Mouse (Mus musculus): ENCODE measurements around the gene Ccdc106. TPM values are rescaled to one million over a fixed set of nuclear protein-coding genes. Genes with fewer than 3 reads are reported as not detected.

The Ccdc106 gene
- 0.23 TPM for total RNA-seq (2023)

DNA sequence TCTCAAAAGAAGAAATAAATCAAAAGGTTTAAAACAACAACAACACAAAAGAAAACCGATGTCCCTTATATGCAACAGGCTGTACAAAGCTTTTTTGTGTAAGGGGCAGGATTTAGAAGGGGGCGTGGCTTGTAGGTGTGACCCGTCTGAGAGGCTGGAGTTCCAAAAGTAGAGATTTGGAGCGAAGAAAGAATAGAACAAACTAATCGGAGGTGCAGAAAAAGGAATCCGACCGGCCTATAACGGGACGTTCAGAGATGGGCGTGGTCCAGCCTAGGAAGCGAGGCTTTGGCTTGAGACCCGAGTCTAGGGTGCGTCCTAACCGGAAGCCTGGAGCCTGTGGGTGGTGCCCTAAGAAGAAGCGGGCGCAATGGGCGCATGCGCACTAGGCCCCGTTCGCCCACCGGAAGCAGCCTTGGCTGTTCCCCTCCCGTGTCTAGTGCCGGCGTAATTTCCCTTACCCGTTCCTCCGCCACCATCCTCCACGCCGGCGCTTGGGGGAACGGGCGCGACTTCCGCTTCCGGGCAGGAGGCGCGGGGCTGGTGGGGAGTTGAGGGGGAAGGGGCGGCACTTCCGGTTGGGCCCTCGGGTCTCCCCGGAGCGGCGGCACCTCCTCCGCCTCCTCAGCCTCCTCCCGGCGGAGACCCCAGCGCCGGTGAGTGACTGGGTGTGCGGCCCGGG is at the start of gene Ccdc106, which contains the start of gene Zfp865:
Gene Ccdc106 (plus strand): TSS at position 554 of the 682 bp plus-strand sequence.
Gene Zfp865 (plus strand): TSS at position 377 of the 682 bp plus-strand sequence.

DNA sequence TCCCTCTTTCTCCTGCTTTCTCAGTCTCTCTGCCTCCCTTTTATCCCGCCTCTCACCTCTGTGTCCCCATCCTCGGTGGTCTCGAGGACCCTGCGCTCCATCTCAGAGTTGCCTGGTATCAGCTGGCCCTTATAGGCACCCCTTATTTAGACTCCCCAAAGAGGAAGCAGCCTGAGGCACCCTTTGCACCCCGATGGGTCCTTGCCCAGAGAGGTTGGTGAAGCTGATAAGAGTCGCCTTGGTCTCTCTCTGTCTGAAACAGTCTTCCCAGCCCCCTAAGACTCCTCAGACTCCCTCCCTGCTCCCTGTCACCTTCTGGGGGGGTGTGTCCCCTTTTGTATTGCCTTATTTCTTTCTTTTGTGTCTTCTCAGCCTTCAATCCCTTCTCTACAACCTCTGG is 49.3 kb upstream of the Ccdc106 start, which contains the start of gene Sbk3:
Gene Sbk3 (minus strand): TSS at position 101 of the 400 bp plus-strand sequence.

GRCm38 (mm10) chr7:4996003-4996895 is 24.1 kb upstream of the Ccdc106 start, which contains the start of gene Zfp579:
Zfp579 (minus strand) TSS chr7:4996158.

DNA sequence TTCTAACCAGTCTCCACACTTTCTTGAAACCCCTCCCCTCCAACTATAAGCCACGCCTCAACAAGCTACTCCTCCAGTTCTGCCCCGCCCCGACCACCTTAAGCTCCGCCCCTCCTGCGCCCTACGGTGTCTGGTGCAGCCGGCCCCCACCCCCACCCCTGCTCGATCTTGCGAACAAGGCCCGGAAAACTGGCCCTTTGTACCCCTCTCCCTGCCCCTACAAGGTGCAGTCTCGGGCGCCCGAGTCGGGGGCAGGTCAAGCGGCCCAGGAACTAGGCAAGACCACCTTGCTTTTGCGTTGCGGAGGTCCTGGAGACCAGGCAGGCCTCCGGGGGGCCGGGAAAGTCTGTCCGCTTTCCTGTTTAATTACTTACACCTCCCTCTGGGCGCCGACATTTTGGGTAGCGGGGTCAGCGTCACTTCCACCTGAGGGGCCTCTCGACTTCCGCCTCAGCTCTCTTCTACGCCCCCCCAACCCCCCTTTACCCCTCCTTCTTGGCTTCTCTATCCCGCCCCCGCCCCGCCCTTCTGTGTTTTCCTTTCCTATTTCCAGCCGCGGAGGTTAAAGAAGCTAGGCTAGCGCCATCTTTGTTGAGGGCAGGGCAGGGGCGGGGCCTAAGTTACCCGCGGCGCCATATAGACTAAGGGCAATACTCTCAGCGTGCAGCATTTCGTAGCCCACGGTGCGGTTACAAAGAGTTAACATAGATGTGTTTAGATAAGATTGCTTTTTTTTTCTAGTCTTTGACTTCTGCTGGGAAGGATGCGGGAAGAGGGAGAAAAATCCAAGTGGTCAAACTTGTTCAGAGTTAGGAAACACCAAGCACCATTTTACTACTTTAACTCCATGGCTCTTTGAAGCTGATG is 5.9 kb upstream of the Ccdc106 start, which contains the start of the genes Zfp524 and Fiz1:
Gene Zfp524 (plus strand): TSS at position 165 of the 867 bp plus-strand sequence.
Gene Fiz1 (minus strand): TSS at position 447 of the 867 bp plus-strand sequence.

DNA sequence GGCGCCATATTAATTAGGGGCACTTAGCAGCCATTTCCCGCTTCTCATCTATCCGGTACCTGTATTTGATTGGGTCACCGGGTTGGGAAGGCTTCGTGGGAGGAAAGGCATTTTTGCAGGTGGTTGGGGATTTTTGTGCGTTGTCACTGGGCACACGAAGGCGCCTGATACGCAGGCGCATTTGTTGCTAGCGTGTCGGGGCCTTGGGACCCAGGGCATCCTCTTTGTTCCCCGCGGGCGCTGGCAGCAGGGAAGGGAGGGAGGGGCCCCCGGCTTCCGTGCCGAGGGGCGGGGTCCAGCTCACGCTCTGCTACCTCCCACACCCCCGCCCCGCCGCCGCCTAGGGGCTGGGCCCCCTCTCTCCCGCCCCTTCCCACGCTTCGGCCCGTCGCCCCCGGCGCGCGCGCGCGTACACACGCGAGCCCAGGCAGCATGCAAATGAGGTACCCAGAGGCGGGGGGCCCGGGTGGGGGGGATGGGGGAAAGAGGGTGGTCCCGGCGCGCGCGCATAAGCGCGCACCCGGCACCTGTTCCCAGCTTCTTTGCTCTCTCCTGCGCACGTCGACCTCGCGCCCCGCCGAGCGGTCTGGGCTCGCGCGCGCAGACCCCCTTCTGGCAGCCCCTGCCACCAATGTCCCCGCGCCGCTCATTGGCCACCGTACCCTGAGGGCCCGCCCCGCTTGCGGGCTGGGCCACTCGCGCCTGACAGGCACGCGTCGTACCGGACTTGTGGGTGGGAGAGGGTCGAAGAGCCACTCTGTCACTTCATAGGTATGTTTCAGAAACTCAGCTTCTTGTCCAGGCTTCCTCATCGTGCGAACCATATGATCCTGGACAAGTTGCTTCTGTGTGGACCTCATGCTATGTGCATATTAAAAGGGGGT is 5.0 kb upstream of the Ccdc106 start, which contains the start of gene Gm44973:
Gene Gm44973 (plus strand): TSS at position 379 of the 884 bp plus-strand sequence.

GRCm38 (mm10) chr7:5033818-5034217 is 13.5 kb downstream of the Ccdc106 start, which contains the start of gene 4632433K11Rik:
4632433K11Rik (plus strand) TSS chr7:5034118.

DNA sequence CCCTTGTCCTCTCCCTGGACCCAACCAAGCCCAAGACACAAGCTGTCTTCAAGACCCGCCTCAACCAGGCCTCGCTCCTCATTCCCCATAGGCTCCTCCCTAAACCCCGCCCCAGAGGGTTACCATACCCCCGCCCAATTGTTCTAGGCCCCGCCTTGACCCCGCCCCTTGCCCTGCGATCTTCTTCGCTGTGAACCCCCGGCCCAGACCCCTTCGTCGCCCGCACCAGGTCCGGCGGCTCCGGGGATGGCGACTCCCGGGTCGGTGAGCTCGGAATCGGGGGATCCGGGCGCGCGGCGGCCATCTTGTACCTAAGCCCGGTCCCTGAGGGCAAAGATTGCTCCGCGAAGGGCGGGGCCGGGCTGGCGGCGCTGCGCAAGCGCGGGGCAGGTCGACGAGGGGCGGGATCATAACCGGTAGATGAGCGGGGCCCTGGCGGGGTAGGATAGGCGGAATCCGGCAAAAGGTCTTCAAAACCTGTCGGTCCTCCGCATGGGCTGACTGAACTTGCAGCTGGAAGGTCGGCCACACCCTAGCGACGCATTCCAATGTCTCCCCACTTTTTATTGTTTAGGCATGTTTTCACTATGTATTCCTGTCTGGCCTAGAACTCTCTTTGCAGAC is 17.9 kb downstream of the Ccdc106 start, which contains the start of gene Zfp784:
Gene Zfp784 (minus strand): TSS at position 338 of the 624 bp plus-strand sequence.

DNA sequence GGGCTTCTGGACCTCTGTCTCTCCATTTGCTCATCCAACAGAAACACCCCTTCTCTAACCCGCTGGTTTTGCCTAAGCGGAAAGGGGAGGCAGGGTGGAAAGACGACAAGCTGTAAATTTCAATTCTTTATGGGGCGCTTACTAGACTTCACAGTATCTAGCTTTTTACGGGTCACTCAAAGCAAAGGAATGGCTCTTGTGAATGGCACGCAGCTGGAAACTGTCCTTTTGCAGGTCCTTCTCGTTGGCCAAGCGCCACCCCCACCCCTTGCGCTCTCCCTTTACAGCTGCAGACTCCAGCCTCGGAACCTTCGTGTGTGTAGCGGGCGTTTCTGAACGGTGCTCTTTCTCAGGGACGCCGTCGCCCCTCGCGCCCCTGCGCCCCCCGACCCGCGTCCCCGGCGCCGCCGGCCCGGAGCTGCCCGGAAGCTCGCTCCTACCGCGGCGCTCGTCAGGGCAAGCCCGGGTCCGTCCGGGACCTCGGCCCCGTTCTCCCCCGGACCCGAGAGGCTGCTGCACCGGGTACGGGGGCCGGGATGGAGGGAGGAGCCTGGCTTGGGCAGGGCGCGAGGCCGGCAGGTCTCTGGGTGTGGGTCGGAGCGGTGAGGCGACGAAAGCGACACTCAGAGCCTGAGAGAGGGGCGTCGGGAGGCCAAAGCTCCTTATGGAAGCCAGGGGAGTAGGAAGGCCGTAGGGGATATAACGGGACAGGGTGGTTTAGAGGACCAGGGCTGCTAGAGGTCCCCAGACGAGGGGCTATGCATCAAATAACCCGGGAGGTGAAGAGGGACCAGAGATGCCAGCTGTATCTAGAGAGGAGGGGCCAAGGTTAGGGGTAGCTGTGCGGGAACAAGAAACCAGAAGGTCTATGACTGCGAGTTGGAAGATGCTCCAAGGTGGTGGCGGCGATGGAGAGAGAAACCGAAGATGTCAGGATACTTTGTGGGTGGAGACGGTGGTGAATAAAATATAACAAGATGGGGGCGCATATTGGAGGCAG is 31.1 kb downstream of the Ccdc106 start, which contains the start of gene Zfp580:
Gene Zfp580 (plus strand): TSS at position 346 of the 1,000 bp plus-strand sequence.

DNA sequence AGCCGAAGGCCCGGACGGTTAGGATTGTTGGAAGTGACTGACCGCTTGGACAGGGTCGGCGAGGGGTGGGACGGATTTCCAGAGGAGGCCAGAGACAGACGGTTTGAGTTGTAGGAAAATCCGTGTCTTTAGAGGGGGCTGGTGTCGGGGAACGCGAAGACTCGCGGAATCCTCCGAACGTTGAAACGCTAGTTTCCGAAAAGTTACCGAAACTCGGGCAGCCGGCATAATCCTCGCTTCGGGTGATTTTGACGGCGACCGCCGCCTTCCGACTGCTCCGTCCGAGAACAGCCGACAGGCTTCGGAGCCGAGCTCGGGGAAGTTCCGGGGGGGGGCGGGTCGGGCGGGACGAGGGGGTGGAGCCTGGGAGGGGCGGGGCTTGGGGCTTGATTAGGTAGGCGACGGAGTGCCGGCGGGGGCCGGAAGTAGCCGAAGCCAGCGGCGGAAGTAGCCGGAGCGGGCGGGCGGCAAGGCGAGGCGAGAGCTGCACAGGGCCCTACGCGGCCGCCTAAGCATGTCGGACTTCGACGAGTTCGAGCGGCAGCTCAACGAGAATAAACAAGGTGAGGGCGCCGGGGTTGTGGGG is 41.5 kb downstream of the Ccdc106 start, which contains the start of gene U2af2:
Gene U2af2 (plus strand): TSS at position 370 of the 586 bp plus-strand sequence.

DNA sequence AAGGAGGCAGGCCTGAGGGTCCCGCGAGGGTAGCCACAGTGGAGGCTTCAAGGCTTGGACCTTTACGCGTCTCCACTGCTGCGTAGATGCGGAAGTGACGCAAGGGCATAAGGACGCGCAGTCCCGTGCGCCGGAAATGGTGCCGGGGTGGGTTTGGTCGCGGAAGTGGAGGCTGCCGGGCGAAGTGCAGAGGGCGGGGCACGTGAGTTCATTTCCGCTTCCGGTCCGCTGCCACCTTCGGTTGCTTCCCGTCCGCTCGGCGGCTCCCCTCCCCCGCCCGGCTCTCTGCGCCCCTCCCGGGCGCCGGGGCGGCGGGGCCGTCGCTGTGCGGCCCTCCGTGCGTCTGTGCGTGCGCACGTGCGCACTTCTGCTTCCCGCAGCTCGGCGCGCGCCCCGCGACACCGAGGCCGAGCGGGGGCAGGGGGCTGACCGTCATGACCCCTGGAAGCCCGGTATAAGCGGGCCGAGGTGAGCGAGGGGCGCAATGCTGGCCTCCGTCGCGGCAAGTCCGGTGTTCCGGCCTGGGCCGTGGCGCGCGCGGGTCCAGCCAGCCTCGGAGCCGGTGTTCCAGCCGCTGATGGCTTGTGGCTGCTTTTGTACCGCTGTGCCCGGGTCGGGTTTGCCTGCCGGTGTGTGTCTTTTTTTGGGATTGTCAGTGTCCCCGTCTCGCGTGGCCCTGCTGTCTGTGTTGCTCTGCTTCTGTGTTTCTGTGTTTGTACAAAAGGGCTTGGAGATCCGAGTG is 59.8 kb downstream of the Ccdc106 start, which contains the start of gene Epn1:
Gene Epn1 (plus strand): TSS at position 226 of the 742 bp plus-strand sequence.

Other genes starting within 250 kb of the Ccdc106 start
- not detected for gene Fam71e2, start 249.3 kb upstream of the Ccdc106 start, total RNA-seq (2023)
- not detected for gene Il11, start 237.7 kb upstream of the Ccdc106 start, total RNA-seq (2023)
- not detected for gene Tmem190, start 237.6 kb upstream of the Ccdc106 start, total RNA-seq (2023)
- 1.7 TPM for gene Tmem238, start 230.9 kb upstream of the Ccdc106 start, total RNA-seq (2023)
- gene Rpl28, start 227.7 kb upstream of the Ccdc106 start, total RNA-seq (2023), result 1,948 TPM
- gene Ube2s, start 208.0 kb upstream of the Ccdc106 start, total RNA-seq (2023), result 177 TPM
- 0.44 TPM for gene Shisa7, start 175.9 kb upstream of the Ccdc106 start, total RNA-seq (2023)
- gene Isoc2b, start 150.3 kb upstream of the Ccdc106 start, total RNA-seq (2023), result 5.8 TPM
- gene Isoc2a, start 143.4 kb upstream of the Ccdc106 start, total RNA-seq (2023), result 9.6 TPM
- not detected for gene Gm36210, start 114.0 kb upstream of the Ccdc106 start, total RNA-seq (2023)
- 42.6 TPM for gene Zfp628, start 105.3 kb upstream of the Ccdc106 start, total RNA-seq (2023)
- 12.2 TPM for gene Nat14, start 98.5 kb upstream of the Ccdc106 start, total RNA-seq (2023)
- gene Ssc5d, start 94.8 kb upstream of the Ccdc106 start, total RNA-seq (2023), result 0.38 TPM
- gene Sbk2, start 56.1 kb upstream of the Ccdc106 start, total RNA-seq (2023), result 0.23 TPM
- gene Sbk3, start 49.4 kb upstream of the Ccdc106 start, total RNA-seq (2023), result not detected
- 28.5 TPM for gene Zfp579, start 24.4 kb upstream of the Ccdc106 start, total RNA-seq (2023)
- 10.3 TPM for gene Zfp524, start 6.1 kb upstream of the Ccdc106 start, total RNA-seq (2023)
- gene Fiz1, start 5.9 kb upstream of the Ccdc106 start, total RNA-seq (2023), result 59.9 TPM
- gene Gm44973, start 5.1 kb upstream of the Ccdc106 start, total RNA-seq (2023), result not detected
- 59.4 TPM for gene Zfp865, start 177 bp upstream of the Ccdc106 start, total RNA-seq (2023)
- gene 4632433K11Rik, start 13.6 kb downstream of the Ccdc106 start, total RNA-seq (2023), result 1.7 TPM
- gene Zfp784, start 17.9 kb downstream of the Ccdc106 start, total RNA-seq (2023), result 7.5 TPM
- gene Zfp580, start 31.0 kb downstream of the Ccdc106 start, total RNA-seq (2023), result 2.5 TPM
- gene U2af2, start 41.6 kb downstream of the Ccdc106 start, total RNA-seq (2023), result 436 TPM
- gene Epn1, start 59.7 kb downstream of the Ccdc106 start, total RNA-seq (2023), result 114 TPM
- not detected for gene Rfpl4, start 96.4 kb downstream of the Ccdc106 start, total RNA-seq (2023)
- not detected for gene Rasl2-9, start 105.4 kb downstream of the Ccdc106 start, total RNA-seq (2023)
- not detected for gene Vmn1r55, start 129.1 kb downstream of the Ccdc106 start, total RNA-seq (2023)
- not detected for gene Vmn1r56, start 176.2 kb downstream of the Ccdc106 start, total RNA-seq (2023)
- gene Vmn1r57, start 197.9 kb downstream of the Ccdc106 start, total RNA-seq (2023), result not detected